Comparison of ENCODE assay signal across 22 mouse cellular contexts in genomic region chr17:10560053-10560452, GRCm38 (mm10).
DNase-seq lines count a peak whose midpoint lies in the region; ATAC-seq lines count a peak whose summit lies in the region.
"Had no signal": no experiment of that assay in that cellular context is flagged by ENCODE, and none has a peak within 500 bp of the region (broad histone marks: within the 10 kb centered on the region; RNA-seq: fewer than 3 reads in every experiment).

No protein-coding gene starts in this region.

- H3K4me3 ChIP-seq in forebrain, embryonic 11.5 days (ENCODE audit: low read depth, low read length), result no peak overlapping the region
- H3K4me3 ChIP-seq in forebrain, embryonic 15.5 days, result no peak overlapping the region
- no peak overlapping the region for H3K4me3 ChIP-seq in midbrain, embryonic 14.5 days (replicated peaks; ENCODE audit: low read depth, low read length)
- no peak overlapping the region for H3K4me3 ChIP-seq in midbrain, embryonic 15.5 days
- H3K4me3 ChIP-seq: heart, embryonic 10.5 days; heart, embryonic 13.5 days had no signal

- no peaks in the 10 kb centered on the region for H3K9me3 ChIP-seq in forebrain, embryonic 11.5 days (ENCODE audit: control insufficient read depth, low read length)
- no peaks in the 10 kb centered on the region for H3K9me3 ChIP-seq in forebrain, embryonic 15.5 days
- no peaks in the 10 kb centered on the region for H3K9me3 ChIP-seq in midbrain, embryonic 14.5 days (ENCODE audit: control insufficient read depth, low read length)
- H3K9me3 ChIP-seq in midbrain, embryonic 15.5 days, result no peaks in the 10 kb centered on the region
- H3K9me3 ChIP-seq: heart, embryonic 10.5 days; heart, embryonic 13.5 days had no signal

- WGBS in forebrain, embryonic 11.5 days, result 38% methylated on average over 3 of the region's 3 CpGs
- 8% methylated on average over 3 of the region's 3 CpGs for WGBS in forebrain, embryonic 15.5 days
- 48% methylated on average over 3 of the region's 3 CpGs for WGBS in midbrain, embryonic 14.5 days
- 25% methylated on average over 3 of the region's 3 CpGs for WGBS in midbrain, embryonic 15.5 days

- H3K9ac ChIP-seq in forebrain, embryonic 11.5 days (ENCODE audit: low read length), result no peak overlapping the region
- H3K9ac ChIP-seq in forebrain, embryonic 15.5 days (replicated peaks), result no peak overlapping the region
- H3K9ac ChIP-seq in midbrain, embryonic 14.5 days (replicated peaks; ENCODE audit: low read length), result no peak overlapping the region
- no peak overlapping the region for H3K9ac ChIP-seq in midbrain, embryonic 15.5 days
- H3K9ac ChIP-seq: heart, embryonic 13.5 days; hindbrain, embryonic 14.5 days had no signal

- no peak overlapping the region for H3K4me2 ChIP-seq in forebrain, embryonic 11.5 days (ENCODE audit: low read depth, low read length, severe bottlenecking)
- H3K4me2 ChIP-seq in forebrain, embryonic 15.5 days (replicated peaks), result no peak overlapping the region
- H3K4me2 ChIP-seq in midbrain, embryonic 14.5 days (ENCODE audit: low read length), result no peak overlapping the region
- H3K4me2 ChIP-seq in midbrain, embryonic 15.5 days, result no peak overlapping the region
- H3K4me2 ChIP-seq: heart, embryonic 13.5 days; hindbrain, embryonic 14.5 days had no signal

- H3K27me3 ChIP-seq in forebrain, embryonic 11.5 days (ENCODE audit: control insufficient read depth, insufficient read depth, low read length), result no peaks in the 10 kb centered on the region
- H3K27me3 ChIP-seq in forebrain, embryonic 15.5 days, result no peaks in the 10 kb centered on the region
- no peaks in the 10 kb centered on the region for H3K27me3 ChIP-seq in midbrain, embryonic 14.5 days (ENCODE audit: control insufficient read depth, insufficient read depth, low read length)
- no peaks in the 10 kb centered on the region for H3K27me3 ChIP-seq in midbrain, embryonic 15.5 days (replicated peaks)
- H3K27me3 ChIP-seq: heart, embryonic 13.5 days had no signal

- peak; percentile 61; the same call in 1 of the 2 replicates for ATAC-seq in forebrain, embryonic 11.5 days (replicated peaks; ENCODE audit: low FRiP score)
- ATAC-seq in forebrain, embryonic 15.5 days (replicated peaks), result no peak
- no peak; the same call in 1 of the 2 replicates for ATAC-seq in midbrain, embryonic 14.5 days (ENCODE audit: low FRiP score, low TSS enrichment)
- ATAC-seq in midbrain, embryonic 15.5 days (replicated peaks), result no peak
- ATAC-seq: hindbrain, postnatal 0 days; inflammation-experienced regulatory T-cells, adult 6 months; intestine, embryonic 16.5 days had no signal

- no peaks in the 10 kb centered on the region for H3K36me3 ChIP-seq in forebrain, embryonic 11.5 days (ENCODE audit: control insufficient read depth, insufficient read depth, low read length)
- H3K36me3 ChIP-seq in forebrain, embryonic 15.5 days, result no peaks in the 10 kb centered on the region
- H3K36me3 ChIP-seq in midbrain, embryonic 14.5 days (ENCODE audit: control insufficient read depth, insufficient read depth, low read length), result no peaks in the 10 kb centered on the region
- H3K36me3 ChIP-seq in midbrain, embryonic 15.5 days (replicated peaks), result no peaks in the 10 kb centered on the region
- H3K36me3 ChIP-seq: heart, embryonic 10.5 days; heart, embryonic 13.5 days had no signal

- H3K4me1 ChIP-seq in forebrain, embryonic 11.5 days (replicated peaks; ENCODE audit: control insufficient read depth, insufficient read depth, low read length), result no peaks in the 10 kb centered on the region; the same call in 1 of the 2 replicates
- peaks cover 9% of the 10 kb centered on the region for H3K4me1 ChIP-seq in forebrain, embryonic 15.5 days
- no peaks in the 10 kb centered on the region for H3K4me1 ChIP-seq in midbrain, embryonic 14.5 days (ENCODE audit: control insufficient read depth, insufficient read depth, low read length)
- no peaks in the 10 kb centered on the region for H3K4me1 ChIP-seq in midbrain, embryonic 15.5 days
- H3K4me1 ChIP-seq: heart, embryonic 13.5 days had no signal

- DNase-seq in forebrain, embryonic 11.5 days (ENCODE audit: low spot score), result no peak
- peak; percentile 43 for DNase-seq in midbrain, embryonic 14.5 days
- DNase-seq in retina, embryonic 14.5 days (ENCODE audit: low spot score), result peak; percentile 23
- DNase-seq in MN1 (ENCODE audit: low spot score), result no peak
- no peak for DNase-seq in heart, adult 9 months (ENCODE audit: low spot score in 2 of 2)
- DNase-seq: adrenal gland, adult 2 months; adrenal gland, postnatal 14 days; cerebellum, adult 18-20 months; cerebellum, adult 9-10 months; cerebellum, postnatal 14 days; gastrocnemius, postnatal 25 days; heart, adult 18-20 months; heart, postnatal 14 days; heart, postnatal 4 days had no signal

- H3K27ac ChIP-seq in forebrain, embryonic 11.5 days (ENCODE audit: low read depth, low read length), result no peak overlapping the region
- H3K27ac ChIP-seq in forebrain, embryonic 15.5 days (replicated peaks), result no peak overlapping the region
- H3K27ac ChIP-seq in midbrain, embryonic 14.5 days (replicated peaks; ENCODE audit: low read depth, low read length), result no peak overlapping the region
- H3K27ac ChIP-seq in midbrain, embryonic 15.5 days, result no peak overlapping the region
- H3K27ac ChIP-seq: heart, embryonic 10.5 days; heart, embryonic 13.5 days; hindbrain, embryonic 14.5 days; hindbrain, postnatal 0 days had no signal

Comparison
In these comparisons a context has a peak if more than half of its experiments do, and no peak if none do; other contexts are left out.
1. DNase-seq: peak in midbrain, embryonic 14.5 days (single experiment) and retina, embryonic 14.5 days (single experiment); none in forebrain, embryonic 11.5 days (single experiment), MN1 (single experiment) and heart, adult 9 months (0 of 2).